Mouse (Mus musculus) heart, postnatal 14 days (tissue): ENCODE results near the gene Pitpnc1. TPM values are rescaled to one million over a fixed set of nuclear protein-coding genes. Genes with fewer than 3 reads are reported as not detected.

Source experiments
- DNase-seq, 2 experiments: peaks; one replicate each; pipeline ENCODE4 v3.0.0; 2021 to 2022
- intact Hi-C: fragments of 180-260 bp; cut with DNase I; formaldehyde crosslinking; loops from one replicate; pipeline ENCODE4 v1.15.1; 2025
- total RNA-seq, 2 experiments: library from RNA; stranded (reverse); gene quantifications; 2 replicates each; pipeline ENCODE4 v1.2.3; 2021

The Pitpnc1 gene
- total RNA-seq, 2 experiments from 2014 or later, result 67.9 to 68.4 TPM

DNA sequence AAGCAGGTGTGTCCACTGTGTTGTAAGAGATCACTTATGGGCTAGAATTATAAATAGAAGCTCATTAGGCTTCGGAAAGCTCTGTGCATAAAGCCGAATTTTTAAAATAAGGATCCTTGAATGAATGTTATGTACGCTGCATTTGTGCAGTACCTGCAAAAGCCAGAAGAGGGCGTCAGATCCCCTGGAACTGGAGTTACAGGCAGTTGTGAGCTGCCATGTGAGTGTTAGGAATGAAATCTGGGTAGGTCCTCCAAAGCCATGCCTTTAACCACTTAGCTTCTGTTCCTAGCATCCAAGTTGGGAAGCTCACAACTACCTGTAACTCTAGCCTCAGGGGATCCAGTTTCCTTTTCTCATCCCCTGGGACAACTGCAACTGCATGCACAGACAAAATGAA, 85.2 kb downstream of the Pitpnc1 start:
- intact Hi-C loops, result loop anchor here (2.0 kb wide), 2 partner anchors 83 to 109 kb away; no protein-coding TSS in a partner anchor
- peak; percentile 30 to 58 for DNase-seq

DNA sequence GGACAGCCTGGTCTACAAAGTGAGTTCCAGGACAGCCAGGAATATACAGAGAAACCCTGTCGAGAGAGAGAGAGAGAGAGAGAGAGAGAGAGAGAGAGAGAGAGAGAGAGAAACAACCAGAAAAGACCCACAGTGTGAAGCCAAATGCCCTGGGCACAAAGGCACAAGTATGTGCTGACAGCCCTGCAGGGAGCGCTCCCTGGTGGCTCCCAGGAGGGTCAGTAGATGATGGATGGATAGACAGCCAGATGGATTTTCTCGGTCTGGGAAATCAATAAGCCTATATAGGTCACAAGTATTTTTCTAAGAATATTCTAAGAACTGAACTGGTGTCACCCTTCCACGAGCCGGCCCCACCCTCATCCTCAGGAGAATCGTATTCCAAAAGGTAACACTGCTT, 86.5 kb downstream of the Pitpnc1 start:
- no peak for DNase-seq
- intact Hi-C loops, result loop anchor here (2.0 to 5.0 kb wide), 3 partner anchors 85 to 172 kb away; no protein-coding TSS in a partner anchor

DNA sequence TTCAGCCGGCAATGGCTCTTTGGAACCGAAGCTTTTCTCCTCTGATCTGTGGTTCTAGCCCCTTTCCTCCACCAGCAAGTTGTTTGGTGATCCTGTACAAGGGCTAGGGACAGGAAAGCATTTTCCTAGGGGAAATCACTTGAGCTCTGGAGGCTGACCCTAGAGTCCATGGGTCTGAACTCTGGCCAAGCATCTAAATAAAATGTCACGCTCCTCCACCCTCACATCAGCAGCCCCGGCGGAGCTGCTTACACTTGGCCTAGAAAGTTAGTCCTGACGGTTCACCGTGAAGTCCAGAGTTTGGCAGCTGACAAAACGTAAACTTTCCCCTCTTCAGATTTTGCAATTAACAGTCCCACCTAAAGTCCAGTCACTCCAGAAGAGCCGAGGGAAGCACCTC, 90.5 kb downstream of the Pitpnc1 start:
- intact Hi-C loops, result loop anchor here (2.0 to 5.0 kb wide), 2 partner anchors 43 to 168 kb away; no protein-coding TSS in a partner anchor
- DNase-seq, result peak; percentile 31 to 32

DNA sequence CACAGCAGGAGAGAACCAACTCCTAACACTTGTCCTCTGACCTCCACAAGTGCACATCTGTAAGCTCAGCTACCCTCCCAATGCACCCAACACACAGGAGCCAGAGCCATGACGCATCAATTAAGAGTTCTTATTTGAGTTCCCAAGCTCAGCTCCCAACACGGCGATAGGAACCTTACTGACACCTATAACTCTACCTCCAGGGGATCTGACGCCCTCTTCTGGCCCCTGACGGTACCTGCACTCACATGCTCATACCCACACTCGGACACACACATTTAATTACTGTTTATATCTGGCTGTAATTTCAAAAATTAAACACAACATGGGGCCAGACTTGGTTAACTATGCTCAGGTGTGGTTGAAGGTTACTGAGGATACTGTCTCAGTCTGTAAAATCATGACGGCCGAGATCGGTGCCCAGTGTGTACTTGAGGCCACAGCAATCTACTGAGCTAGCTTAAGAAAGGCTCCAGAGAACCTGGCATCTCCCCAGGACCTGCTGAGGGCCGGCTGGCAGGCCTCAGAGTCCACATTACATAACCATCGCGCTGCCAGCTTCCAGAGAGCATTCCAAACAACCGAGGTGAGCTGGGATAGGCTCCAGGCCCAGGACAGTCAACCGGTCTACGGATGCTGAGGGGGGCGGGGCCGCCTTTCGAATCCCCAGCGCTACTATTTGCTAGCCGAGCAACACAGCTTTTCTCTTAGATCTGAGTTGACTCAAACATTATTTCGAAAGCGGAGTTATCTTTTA, 91.2 kb downstream of the Pitpnc1 start:
- intact Hi-C loops, result loop anchor here (2.0 kb wide), 1 partner anchor 42 kb away; no protein-coding TSS in a partner anchor
- DNase-seq, result peak; percentile 71 to 80

DNA sequence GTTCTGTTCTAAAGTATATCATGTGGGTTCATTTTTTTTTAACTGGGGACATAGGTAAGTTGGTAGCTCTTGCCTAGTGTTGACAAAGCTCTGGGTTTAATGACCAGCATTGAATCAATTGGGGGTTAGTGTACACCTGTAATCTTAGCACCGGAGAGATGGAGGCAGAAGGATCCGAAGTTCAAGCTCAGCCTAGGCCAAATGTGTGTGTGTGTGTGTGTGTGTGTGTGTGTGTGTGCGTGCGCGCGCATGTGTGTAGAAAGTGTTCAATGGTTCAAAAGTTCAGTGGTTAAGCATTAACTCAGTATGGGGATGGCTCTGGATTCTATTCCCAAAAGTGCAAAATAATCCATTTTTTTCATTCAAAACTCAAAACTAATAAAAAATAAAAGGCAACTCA, 93.2 kb downstream of the Pitpnc1 start:
- no peak for DNase-seq
- intact Hi-C loops, result no loop called here

GRCm38 (mm10) chr11:107376272-107376671, 94.2 kb downstream of the Pitpnc1 start:
- intact Hi-C loops, result no loop called here
- peak; percentile 71 to 75 for DNase-seq

DNA sequence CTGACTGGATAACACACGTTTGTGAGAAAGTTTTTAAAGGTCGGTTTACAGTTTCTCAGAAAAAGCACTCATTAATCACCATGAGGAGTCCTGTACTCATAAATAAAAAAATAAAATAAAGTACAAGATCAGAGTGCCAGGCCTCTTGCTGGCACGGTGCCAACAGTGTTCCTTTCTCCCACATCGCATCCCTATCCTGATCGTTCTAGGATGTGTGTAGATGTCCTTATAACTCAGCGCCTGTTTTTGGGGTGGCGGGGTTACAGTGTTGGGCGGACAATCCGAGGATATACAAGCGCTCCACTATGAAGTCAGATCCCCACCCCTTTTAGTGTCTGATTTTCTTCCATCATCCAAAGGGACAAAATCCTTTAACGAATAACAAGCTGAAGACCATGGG, 94.7 kb downstream of the Pitpnc1 start:
- intact Hi-C loops, result no loop called here
- DNase-seq, result peak in 1 of 2 experiments; percentile 21

DNA sequence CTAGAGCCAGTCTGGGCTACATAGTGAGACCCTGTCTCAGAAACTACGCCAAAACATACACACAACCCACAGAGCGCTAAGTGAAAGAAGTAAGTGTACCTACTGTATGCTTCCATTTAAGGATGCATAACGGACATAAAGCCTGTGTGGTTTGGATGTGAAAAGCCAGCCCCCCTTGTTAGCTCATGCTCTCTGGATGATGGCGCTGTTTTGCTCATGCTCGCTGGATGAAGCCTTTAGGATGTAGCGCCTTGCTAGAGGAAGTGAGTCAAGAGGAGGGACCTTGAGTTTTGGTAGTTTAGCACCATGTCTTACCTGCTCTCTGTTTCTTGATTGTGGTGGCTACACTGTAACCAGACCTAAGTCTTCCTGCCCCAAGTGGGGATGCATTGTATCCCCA, 96.9 kb downstream of the Pitpnc1 start:
- DNase-seq, result no peak
- intact Hi-C loops, result no loop called here

- no peak for DNase-seq
- intact Hi-C loops, result no loop called here
Observed at GRCm38 (mm10) chr11:107373154-107373553, 97.3 kb downstream of the Pitpnc1 start.

- intact Hi-C loops, result no loop called here
- no peak for DNase-seq
Observed at GRCm38 (mm10) chr11:107372688-107373087, 97.8 kb downstream of the Pitpnc1 start.

DNA sequence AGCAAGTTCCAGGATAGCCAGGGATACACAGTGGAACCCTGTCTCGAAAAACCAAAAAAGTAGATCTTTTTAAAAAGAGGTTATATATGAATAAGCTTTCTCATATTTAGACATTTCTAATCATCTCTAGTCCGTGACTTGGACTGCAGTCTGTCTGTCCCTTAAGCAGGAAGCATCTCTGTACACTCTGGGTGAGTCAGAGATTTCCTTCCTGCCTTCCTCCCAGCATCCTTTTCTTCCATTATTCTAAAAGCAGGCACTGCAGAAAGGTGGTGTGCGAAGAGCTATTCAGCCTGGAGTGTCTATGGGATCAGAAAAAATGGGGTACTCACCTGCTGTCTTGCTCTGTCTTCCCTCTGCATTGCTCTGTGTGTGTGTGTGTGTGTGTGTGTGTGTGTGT, 100.0 kb downstream of the Pitpnc1 start:
- intact Hi-C loops, result no loop called here
- DNase-seq, result no peak

DNA sequence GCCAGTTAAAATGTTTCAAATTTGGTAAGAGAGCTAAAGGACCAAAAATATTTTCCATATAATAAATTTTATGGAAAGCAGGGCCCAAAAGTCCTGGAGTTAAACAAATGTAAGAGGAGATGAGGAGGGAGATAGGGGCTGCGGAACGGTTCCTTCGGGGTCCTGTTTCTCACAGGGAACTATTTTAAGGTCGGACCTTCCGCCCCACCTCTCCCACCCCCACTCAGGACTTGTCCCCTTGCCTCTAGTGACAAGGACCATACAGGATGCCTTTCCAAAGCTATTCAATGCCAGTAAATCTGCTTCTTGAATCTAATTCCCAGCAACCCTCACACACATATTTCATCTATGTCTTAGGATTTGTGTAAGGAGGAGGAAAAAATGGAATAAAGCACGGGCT, 100.8 kb downstream of the Pitpnc1 start:
- DNase-seq, result no peak
- intact Hi-C loops, result no loop called here

GRCm38 (mm10) chr11:107365938-107366712, 104.4 kb downstream of the Pitpnc1 start:
- DNase-seq, result no peak
- intact Hi-C loops, result no loop called here

DNA sequence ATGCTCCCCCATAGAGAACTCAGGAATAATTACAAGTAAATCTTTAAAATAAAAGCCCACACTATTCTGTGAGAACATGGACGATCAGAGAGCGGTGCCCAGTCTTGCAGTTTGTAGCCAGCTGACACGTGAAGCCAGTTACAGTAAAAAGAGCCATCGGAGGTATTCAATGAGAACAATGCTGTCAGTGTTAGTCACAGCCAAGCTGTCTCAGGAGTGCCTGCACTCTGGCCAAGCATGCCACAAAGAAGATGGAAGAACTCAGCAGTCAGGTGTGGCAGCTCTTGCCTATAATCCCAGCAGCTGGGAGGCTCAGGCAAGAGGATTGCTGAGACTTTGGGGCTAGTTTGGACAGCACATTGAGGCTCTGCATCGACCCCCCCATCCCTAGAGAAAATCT, 111.8 kb downstream of the Pitpnc1 start:
- intact Hi-C loops, result no loop called here
- DNase-seq, result no peak

- intact Hi-C loops, result no loop called here
Observed at GRCm38 (mm10) chr11:107356224-107356623, 114.3 kb downstream of the Pitpnc1 start.

GRCm38 (mm10) chr11:107355526-107355925, 115.0 kb downstream of the Pitpnc1 start:
- intact Hi-C loops, result no loop called here

More at GRCm38 (mm10) chr11:107356224-107356623, 114.3 kb downstream of the Pitpnc1 start:
- DNase-seq, result peak in 1 of 2 experiments; percentile 16

DNA sequence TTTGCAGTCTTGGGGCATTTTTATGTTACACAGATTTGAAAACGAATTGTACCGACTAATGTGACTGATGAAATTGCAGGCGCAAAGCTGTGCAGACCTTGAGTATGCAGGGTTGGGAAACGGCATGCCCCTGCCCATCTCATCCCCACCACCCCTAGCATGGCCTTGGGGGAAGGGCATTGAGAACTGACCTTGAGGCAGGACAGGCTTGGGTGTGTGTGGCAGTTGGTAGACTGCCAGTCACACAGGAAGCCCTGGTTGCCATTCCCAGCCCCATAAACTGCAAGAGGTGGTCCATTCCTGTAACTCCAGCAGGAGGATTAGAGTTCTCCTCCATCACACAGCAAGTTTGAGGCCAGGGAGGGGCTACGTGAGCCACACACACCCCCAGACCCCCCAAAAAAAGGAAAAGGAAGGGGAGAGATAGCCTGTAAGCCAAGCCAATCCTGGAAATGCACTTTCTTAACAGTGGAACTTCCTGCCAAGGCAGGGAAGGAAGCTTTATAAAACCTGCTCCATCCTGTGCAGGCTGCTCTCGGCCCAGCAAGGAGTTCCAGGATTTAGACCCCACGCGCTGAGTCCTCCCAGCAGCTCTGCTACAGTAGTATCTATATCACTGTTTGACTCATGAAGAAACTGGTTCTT, 115.9 kb downstream of the Pitpnc1 start:
- intact Hi-C loops, result no loop called here
- peak in 1 of 2 experiments; percentile 23 for DNase-seq

More at GRCm38 (mm10) chr11:107355526-107355925, 115.0 kb downstream of the Pitpnc1 start:
- no peak for DNase-seq

- intact Hi-C loops, result no loop called here
- no peak for DNase-seq
Observed at GRCm38 (mm10) chr11:107352596-107352995, 117.9 kb downstream of the Pitpnc1 start.

GRCm38 (mm10) chr11:107349756-107350155, 120.7 kb downstream of the Pitpnc1 start:
- intact Hi-C loops, result no loop called here
- DNase-seq, result no peak

DNA sequence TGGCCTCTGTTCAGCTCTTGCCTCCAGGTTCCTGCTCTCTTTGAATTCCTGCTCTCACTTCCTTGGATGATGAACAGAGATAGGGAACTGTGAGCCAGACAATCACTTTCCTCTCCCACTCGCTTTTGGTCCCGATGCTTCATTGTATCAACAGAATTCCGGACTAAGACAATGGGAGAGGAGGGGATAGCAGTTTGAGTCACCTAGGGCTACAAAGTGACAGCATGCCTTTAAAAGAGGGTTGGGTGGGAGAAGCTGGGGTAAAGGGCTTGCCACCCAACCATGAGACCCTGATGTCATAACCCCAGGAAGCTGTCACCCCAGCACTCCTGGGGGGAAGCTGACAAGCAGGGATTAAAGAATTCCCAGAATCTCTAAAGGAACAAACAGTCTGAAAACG, 127.5 kb downstream of the Pitpnc1 start:
- intact Hi-C loops, result no loop called here
- no peak for DNase-seq

GRCm38 (mm10) chr11:107342432-107342831, 128.1 kb downstream of the Pitpnc1 start:
- no peak for DNase-seq
- intact Hi-C loops, result no loop called here
